ENCODE assay signal across 25 mouse cellular contexts in the genomic region with DNA sequence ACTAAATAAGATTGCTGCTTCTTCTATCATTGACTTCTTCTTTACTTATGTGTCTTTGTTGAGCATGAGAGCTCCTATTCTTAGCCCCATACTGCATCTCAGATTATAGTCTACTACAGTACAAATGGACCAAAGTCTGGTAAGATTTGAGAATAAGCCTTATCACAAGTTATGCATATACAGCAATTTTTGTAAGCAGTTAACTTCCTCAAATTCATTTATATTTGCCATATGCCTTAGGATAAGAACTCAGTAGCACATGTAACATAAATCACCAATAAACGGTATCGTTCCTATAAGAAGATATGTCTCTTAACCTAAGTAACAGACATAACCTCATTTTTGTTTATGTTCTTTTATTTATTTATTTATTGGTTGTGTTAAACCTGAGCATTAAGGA.
"Had no signal": no experiment of that assay in that cellular context is flagged by ENCODE, and none has a peak within 500 bp of the region (broad histone marks: within the 10 kb centered on the region; RNA-seq: fewer than 3 reads in every experiment).

No protein-coding gene starts in this region.

- H3K4me3 ChIP-seq: embryonic facial prominence, embryonic 10.5 days; embryonic facial prominence, embryonic 12.5 days; embryonic facial prominence, embryonic 13.5 days; embryonic facial prominence, embryonic 15.5 days; erythroblast, embryonic 14.5 days; forebrain, embryonic 10.5 days; forebrain, embryonic 12.5 days; forebrain, embryonic 13.5 days; forebrain, embryonic 15.5 days; gastrocnemius, adult 2 months; heart, adult 2 months had no signal

- H3K4me1 ChIP-seq: embryonic facial prominence, embryonic 10.5 days; embryonic facial prominence, embryonic 12.5 days; embryonic facial prominence, embryonic 13.5 days; embryonic facial prominence, embryonic 15.5 days; forebrain, embryonic 10.5 days; forebrain, embryonic 12.5 days; forebrain, embryonic 13.5 days; forebrain, embryonic 15.5 days had no signal

- H3K9ac ChIP-seq: embryonic facial prominence, embryonic 12.5 days; embryonic facial prominence, embryonic 13.5 days; embryonic facial prominence, embryonic 15.5 days; forebrain, embryonic 12.5 days; forebrain, embryonic 13.5 days; forebrain, embryonic 15.5 days; forebrain, postnatal 0 days had no signal

- H3K27me3 ChIP-seq: embryonic facial prominence, embryonic 12.5 days; embryonic facial prominence, embryonic 13.5 days; embryonic facial prominence, embryonic 15.5 days; forebrain, embryonic 12.5 days; forebrain, embryonic 13.5 days; forebrain, embryonic 15.5 days had no signal

- DNase-seq: cerebellum, adult 9-10 months; cerebellum, adult 9-11 months; cerebellum, postnatal 10 days; cerebellum, postnatal 14 days; cerebellum, postnatal 25 days; cerebellum, postnatal 36 days; embryo, embryonic 11 days; forebrain, postnatal 0 days; gastrocnemius, adult 2 months; gastrocnemius, postnatal 10 days; gastrocnemius, postnatal 14 days; gastrocnemius, postnatal 25 days; gastrocnemius, postnatal 36 days; heart, adult 11 months; heart, adult 18-20 months; heart, adult 2 months had no signal

- H3K9me3 ChIP-seq: embryonic facial prominence, embryonic 10.5 days; embryonic facial prominence, embryonic 12.5 days; embryonic facial prominence, embryonic 13.5 days; embryonic facial prominence, embryonic 15.5 days; forebrain, embryonic 10.5 days; forebrain, embryonic 12.5 days; forebrain, embryonic 13.5 days; forebrain, embryonic 15.5 days had no signal

- H3K27ac ChIP-seq: embryonic facial prominence, embryonic 10.5 days; embryonic facial prominence, embryonic 12.5 days; embryonic facial prominence, embryonic 13.5 days; embryonic facial prominence, embryonic 15.5 days; forebrain, embryonic 10.5 days; forebrain, embryonic 12.5 days; forebrain, embryonic 13.5 days; forebrain, embryonic 15.5 days; gastrocnemius, adult 2 months; heart, adult 2 months had no signal

- H3K36me3 ChIP-seq: embryonic facial prominence, embryonic 10.5 days; embryonic facial prominence, embryonic 12.5 days; embryonic facial prominence, embryonic 13.5 days; embryonic facial prominence, embryonic 15.5 days; forebrain, embryonic 10.5 days; forebrain, embryonic 12.5 days; forebrain, embryonic 15.5 days had no signal
